Mouse (Mus musculus): ENCODE data around the gene Asic2.

Gene Asic2

GRCm38 (mm10) chr11:81111626-81112025 lies 856.6 kb downstream of the Asic2 start:
- no peak for DNase-seq (ENCODE audit: inconsistent ontology term)

- no peak for DNase-seq (ENCODE audit: inconsistent ontology term)
Observed at GRCm38 (mm10) chr11:81110049-81110448, 858.2 kb downstream of the Asic2 start.

GRCm38 (mm10) chr11:81106949-81107348 lies 861.3 kb downstream of the Asic2 start:
- DNase-seq (ENCODE audit: inconsistent ontology term): no peak

- DNase-seq (ENCODE audit: inconsistent ontology term): no peak
Observed at GRCm38 (mm10) chr11:81100829-81101228, 867.4 kb downstream of the Asic2 start.

- DNase-seq (ENCODE audit: inconsistent ontology term): peak; percentile 86
Observed at GRCm38 (mm10) chr11:81096011-81096410, 872.2 kb downstream of the Asic2 start.

GRCm38 (mm10) chr11:81094581-81094980 lies 873.7 kb downstream of the Asic2 start:
- no peak for DNase-seq (ENCODE audit: inconsistent ontology term)

GRCm38 (mm10) chr11:81092161-81092560 lies 876.1 kb downstream of the Asic2 start:
- no peak for DNase-seq (ENCODE audit: inconsistent ontology term)

GRCm38 (mm10) chr11:81083822-81084221 lies 884.4 kb downstream of the Asic2 start:
- no peak for DNase-seq (ENCODE audit: inconsistent ontology term)

- DNase-seq (ENCODE audit: inconsistent ontology term): no peak
Observed at GRCm38 (mm10) chr11:81080076-81080805, 888.0 kb downstream of the Asic2 start.

GRCm38 (mm10) chr11:81079237-81079636 lies 889.0 kb downstream of the Asic2 start:
- no peak for DNase-seq (ENCODE audit: inconsistent ontology term)

GRCm38 (mm10) chr11:81071836-81072235 lies 896.4 kb downstream of the Asic2 start:
- no peak for DNase-seq (ENCODE audit: inconsistent ontology term)

GRCm38 (mm10) chr11:81065386-81065785 lies 902.9 kb downstream of the Asic2 start:
- no peak for DNase-seq (ENCODE audit: inconsistent ontology term)

GRCm38 (mm10) chr11:81064006-81064405 lies 904.3 kb downstream of the Asic2 start:
- DNase-seq (ENCODE audit: inconsistent ontology term): no peak

GRCm38 (mm10) chr11:81060077-81060476 lies 908.2 kb downstream of the Asic2 start:
- DNase-seq (ENCODE audit: inconsistent ontology term): no peak

- DNase-seq (ENCODE audit: inconsistent ontology term): no peak
Observed at GRCm38 (mm10) chr11:81059546-81059945, 908.7 kb downstream of the Asic2 start.

- no peak for DNase-seq (ENCODE audit: inconsistent ontology term)
Observed at GRCm38 (mm10) chr11:81057506-81057905, 910.8 kb downstream of the Asic2 start.

- no peak for DNase-seq (ENCODE audit: inconsistent ontology term)
Observed at GRCm38 (mm10) chr11:81056776-81057175, 911.5 kb downstream of the Asic2 start.

- no peak for DNase-seq (ENCODE audit: inconsistent ontology term)
Observed at GRCm38 (mm10) chr11:81055446-81056145, 912.7 kb downstream of the Asic2 start.

- DNase-seq (ENCODE audit: inconsistent ontology term): no peak
Observed at GRCm38 (mm10) chr11:81053826-81054225, 914.4 kb downstream of the Asic2 start.

GRCm38 (mm10) chr11:81041671-81042070 lies 926.6 kb downstream of the Asic2 start:
- no peak for DNase-seq (ENCODE audit: inconsistent ontology term)

GRCm38 (mm10) chr11:81039976-81040375 lies 928.3 kb downstream of the Asic2 start:
- DNase-seq (ENCODE audit: inconsistent ontology term): no peak

GRCm38 (mm10) chr11:81032151-81032550 lies 936.1 kb downstream of the Asic2 start:
- no peak for DNase-seq (ENCODE audit: inconsistent ontology term)

GRCm38 (mm10) chr11:81014776-81015175 lies 953.5 kb downstream of the Asic2 start:
- no peak for DNase-seq (ENCODE audit: inconsistent ontology term)
